Mouse (Mus musculus) heart, postnatal 14 days (tissue): Measurements from ENCODE around the gene Gm12888. TPM values are rescaled to one million over a fixed set of nuclear protein-coding genes. Genes with fewer than 3 reads are reported as not detected.
"Not testable (repeated sequence)": the region's sequence is repeated elsewhere in the genome, so short reads cannot be mapped to it uniquely, and the experiment has no call there.

Experiments used
- DNase-seq, 2 experiments: peaks; one replicate each; pipeline ENCODE4 v3.0.0; 2021 to 2022
- intact Hi-C: fragments of 180-260 bp; cut with DNase I; formaldehyde crosslinking; loops from one replicate; pipeline ENCODE4 v1.15.1; 2025
- long read RNA-seq, 2 experiments: library from polyadenylated mRNA; stranded (forward); transcript quantifications; one replicate each; pipeline ENCODE4 v2.0.0; 2021
- total RNA-seq, 2 experiments: library from RNA; stranded (reverse); gene quantifications; 2 replicates each; pipeline ENCODE4 v1.2.3; 2021

The Gm12888 gene
- total RNA-seq = not detected
- long read RNA-seq, experiment 1 = 0 reads
- long read RNA-seq, experiment 2 = 0 reads

GRCm38 (mm10) chr4:121324817-121325216, at the start of gene Gm12888:
Gene Gm12888, minus strand, starts transcription at chr4:121324917.
- intact Hi-C loops = not testable (repeated sequence)

More at GRCm38 (mm10) chr4:121324817-121325216, at the start of gene Gm12888:
- not testable (repeated sequence) for DNase-seq

Other genes starting within 250 kb of the Gm12888 start
- 10 to 100 TPM; 19.9 to 22.1 TPM for gene Zmpste24, start 226.7 kb downstream of the Gm12888 start, total RNA-seq
- gene Tmco2, start 215.7 kb downstream of the Gm12888 start, total RNA-seq = not detected
- gene Rlf, start 109.8 kb downstream of the Gm12888 start, total RNA-seq = 10 to 100 TPM; 15.6 to 16.9 TPM
- not detected for gene Gm12886, start 98.2 kb upstream of the Gm12888 start, total RNA-seq